Mouse (Mus musculus) natural killer cell, adult 2 months (primary cell): Measurements from ENCODE around the gene Olfr1395.
"Not testable (repeated sequence)": the region's sequence is repeated elsewhere in the genome, so short reads cannot be mapped to it uniquely, and the experiment has no call there.

Source experiments
- DNase-seq, 2 experiments: peaks; one replicate each; pipeline ENCODE4 v3.0.0; 2022; ENCODE audit warnings: low spot score in 2 of 2

Gene Olfr1395

GRCm38 (mm10) chr11:49175345-49175744 lies 33.3 kb downstream of the Olfr1395 start:
- DNase-seq, result peak; percentile 12 to 35

- DNase-seq, result not testable (repeated sequence)
Measured at GRCm38 (mm10) chr11:49176047-49176779, 34.1 kb downstream of the Olfr1395 start.

- no peak for DNase-seq
Measured at GRCm38 (mm10) chr11:49183172-49183571, 41.1 kb downstream of the Olfr1395 start.

GRCm38 (mm10) chr11:49186452-49186851 lies 44.4 kb downstream of the Olfr1395 start:
- DNase-seq, result no peak

GRCm38 (mm10) chr11:49186955-49187488 lies 44.9 kb downstream of the Olfr1395 start, which contains the start of gene Btnl9:
TSS of gene Btnl9 (minus strand) at chr11:49187159.
- no peak for DNase-seq

- DNase-seq, result no peak
Measured at GRCm38 (mm10) chr11:49187701-49188100, 45.6 kb downstream of the Olfr1395 start.

GRCm38 (mm10) chr11:49189737-49190136 lies 47.7 kb downstream of the Olfr1395 start:
- DNase-seq, result peak; percentile 44 to 73

- no peak for DNase-seq
Measured at GRCm38 (mm10) chr11:49191083-49191482, 49.0 kb downstream of the Olfr1395 start.

- not testable (repeated sequence) for DNase-seq
Measured at GRCm38 (mm10) chr11:49194771-49195170, 52.7 kb downstream of the Olfr1395 start.

GRCm38 (mm10) chr11:49195819-49196322 lies 53.8 kb downstream of the Olfr1395 start:
- DNase-seq, result no peak
